Mouse (Mus musculus): ENCODE measurements at regions not wholly inside any gene's neighbourhood (a gene's known extent, or its start where the extent isn't known, plus 50 kb on each side); places are given as distances from the start of the nearest gene placed in this dataset.

- 34% methylated on average over 1 of the region's 1 CpGs for WGBS
Observed at GRCm38 (mm10) chr1:124997577-124997976, 437.9 kb downstream of the Actr3 start.

GRCm38 (mm10) chr1:124950849-124951248, 484.7 kb downstream of the Actr3 start:
- DNase-seq, result no peak

More at GRCm38 (mm10) chr1:124997577-124997976, 437.9 kb downstream of the Actr3 start:
- no peak for TF ChIP-seq CTCF (IDR thresholded peaks at IDR 0.05; ENCODE audit: insufficient read depth, low read length)
- no peak for TF ChIP-seq POLR2A (IDR thresholded peaks at IDR 0.05; ENCODE audit: borderline replicate concordance, extremely low read depth, low read depth, low read length)
- no peaks in the 10 kb centered on the region for H3K4me1 ChIP-seq (ENCODE audit: control insufficient read depth, insufficient read depth, low read length)
- no peak overlapping the region for H3K4me3 ChIP-seq (replicated peaks; ENCODE audit: extremely low read depth, low read depth, low read length)
- no peak for DNase-seq

DNA sequence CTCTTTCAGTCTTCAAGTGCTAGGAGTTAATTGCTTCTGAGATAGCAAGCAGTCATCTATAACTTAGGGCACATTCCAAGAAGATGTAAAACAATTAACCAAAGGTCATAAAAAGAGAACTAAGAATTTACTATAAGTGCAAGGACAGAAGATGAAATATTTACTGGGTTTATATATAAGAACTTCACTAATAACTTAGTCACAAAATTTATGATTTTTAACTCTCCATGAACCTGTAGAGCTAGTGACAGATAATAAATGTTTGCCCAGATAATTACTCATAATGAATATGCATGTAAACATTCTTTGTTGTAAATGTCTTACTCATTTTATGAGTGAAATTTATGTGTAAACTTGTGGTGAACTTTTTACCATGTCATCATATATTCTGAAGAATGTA, 531.2 kb downstream of the Actr3 start:
- TF ChIP-seq CTCF (IDR thresholded peaks at IDR 0.05; ENCODE audit: insufficient read depth, low read length), result no peak
- no peak for TF ChIP-seq POLR2A (IDR thresholded peaks at IDR 0.05; ENCODE audit: borderline replicate concordance, extremely low read depth, low read depth, low read length)
- Histone ChIP-seq H3K4me3 (replicated peaks; ENCODE audit: extremely low read depth, low read depth, low read length) (no peak overlapping the region), H3K4me1 (ENCODE audit: control insufficient read depth, insufficient read depth, low read length) (no peaks in the 10 kb centered on the region)
- DNase-seq, result no peak

More at GRCm38 (mm10) chr1:124950849-124951248, 484.7 kb downstream of the Actr3 start:
- TF ChIP-seq POLR2A (IDR thresholded peaks at IDR 0.05; ENCODE audit: borderline replicate concordance, extremely low read depth, low read depth, low read length) (no peak), CTCF (IDR thresholded peaks at IDR 0.05; ENCODE audit: insufficient read depth, low read length) (no peak)
- no peaks in the 10 kb centered on the region for H3K4me1 ChIP-seq (ENCODE audit: control insufficient read depth, insufficient read depth, low read length)
- no peak overlapping the region for H3K4me3 ChIP-seq (replicated peaks; ENCODE audit: extremely low read depth, low read depth, low read length)

DNA sequence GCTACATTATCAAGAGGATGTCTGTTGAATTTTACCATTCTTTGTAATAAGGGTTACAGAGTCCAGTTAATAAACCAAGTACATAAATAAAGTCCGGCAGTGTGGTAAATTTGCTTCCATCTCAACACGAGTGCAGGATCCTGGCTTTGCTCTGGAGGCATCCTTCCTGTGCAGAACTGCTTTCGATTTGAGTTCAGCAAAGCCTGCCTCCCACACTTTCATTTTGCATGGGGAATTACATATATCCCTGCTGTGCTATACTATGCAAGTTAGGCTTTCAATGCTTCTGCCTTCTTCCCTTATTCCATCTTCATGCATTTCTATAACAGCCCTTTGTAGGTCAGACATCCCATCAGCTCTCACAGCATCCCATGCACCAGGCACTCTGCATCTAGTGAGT, 564.4 kb downstream of the Actr3 start:
- H3K4me1 ChIP-seq (ENCODE audit: control insufficient read depth, insufficient read depth, low read length), result no peaks in the 10 kb centered on the region
- no peak overlapping the region for H3K4me3 ChIP-seq (replicated peaks; ENCODE audit: extremely low read depth, low read depth, low read length)
- TF ChIP-seq CTCF (IDR thresholded peaks at IDR 0.05; ENCODE audit: insufficient read depth, low read length) (no peak), POLR2A (IDR thresholded peaks at IDR 0.05; ENCODE audit: borderline replicate concordance, extremely low read depth, low read depth, low read length) (no peak)
- DNase-seq, result no peak
- 80% methylated on average over 3 of the region's 3 CpGs for whole genome bisulfite sequencing

- Histone ChIP-seq H3K4me3 (replicated peaks; ENCODE audit: extremely low read depth, low read depth, low read length) (no peak overlapping the region), H3K4me1 (ENCODE audit: control insufficient read depth, insufficient read depth, low read length) (no peaks in the 10 kb centered on the region)
- no peak for TF ChIP-seq POLR2A (IDR thresholded peaks at IDR 0.05; ENCODE audit: borderline replicate concordance, extremely low read depth, low read depth, low read length)
- TF ChIP-seq CTCF (IDR thresholded peaks at IDR 0.05; ENCODE audit: insufficient read depth, low read length), result no peak
- WGBS, result 70% methylated on average over 3 of the region's 3 CpGs
- DNase-seq, result no peak
Observed at GRCm38 (mm10) chr1:124866248-124866647, 569.3 kb downstream of the Actr3 start.

DNA sequence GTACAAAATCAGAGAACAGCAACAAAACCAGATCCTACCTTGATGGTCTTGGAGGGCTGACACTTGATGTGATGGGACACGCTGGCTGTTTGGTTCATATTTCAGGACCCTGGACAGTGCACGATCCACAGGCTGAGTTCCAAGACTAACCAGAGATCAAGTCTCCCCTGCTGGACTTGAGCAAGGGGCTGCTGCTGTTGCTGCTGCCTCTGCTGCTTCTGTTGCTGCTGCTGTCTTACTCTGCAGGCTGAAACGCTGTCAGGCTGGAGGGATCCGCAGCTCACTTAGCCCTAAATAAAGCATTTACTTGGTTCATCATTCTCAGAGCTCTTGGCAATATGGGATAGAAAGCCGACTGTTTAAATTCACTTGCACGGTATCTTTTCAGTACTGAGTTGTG, 589.8 kb downstream of the Actr3 start:
- TF ChIP-seq CTCF (IDR thresholded peaks at IDR 0.05; ENCODE audit: insufficient read depth, low read length) (no peak), POLR2A (IDR thresholded peaks at IDR 0.05; ENCODE audit: borderline replicate concordance, extremely low read depth, low read depth, low read length) (no peak)
- WGBS, result 51% methylated on average over 6 of the region's 6 CpGs
- Histone ChIP-seq H3K4me1 (ENCODE audit: control insufficient read depth, insufficient read depth, low read length) (no peaks in the 10 kb centered on the region), H3K4me3 (replicated peaks; ENCODE audit: extremely low read depth, low read depth, low read length) (no peak overlapping the region)
- DNase-seq, result no peak

DNA sequence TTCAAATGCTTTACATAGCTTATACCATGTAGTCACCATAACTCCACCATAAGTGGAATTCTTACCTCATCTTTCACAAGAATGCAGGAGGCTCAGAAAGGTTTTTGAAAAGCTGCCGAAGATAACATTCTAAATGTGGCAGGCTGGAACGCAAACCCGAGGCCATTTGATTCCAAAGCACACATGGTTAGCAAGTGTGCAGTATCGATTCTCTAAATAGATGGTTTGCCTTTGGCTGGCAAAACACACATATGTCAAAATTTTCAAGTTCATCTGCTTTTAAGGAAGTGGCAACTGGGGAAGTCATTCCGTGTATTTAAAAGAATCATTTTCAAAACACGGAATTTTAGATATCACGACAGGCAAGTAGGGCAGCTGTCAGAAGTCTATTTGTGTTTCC, 609.8 kb downstream of the Actr3 start:
- no peak for DNase-seq
- H3K4me3 ChIP-seq (replicated peaks; ENCODE audit: extremely low read depth, low read depth, low read length), result no peak overlapping the region
- TF ChIP-seq CTCF (IDR thresholded peaks at IDR 0.05; ENCODE audit: insufficient read depth, low read length) (no peak), POLR2A (IDR thresholded peaks at IDR 0.05; ENCODE audit: borderline replicate concordance, extremely low read depth, low read depth, low read length) (no peak)
- 84% methylated on average over 7 of the region's 7 CpGs for WGBS
- no peaks in the 10 kb centered on the region for H3K4me1 ChIP-seq (ENCODE audit: control insufficient read depth, insufficient read depth, low read length)

- DNase-seq, result no peak
- H3K4me1 ChIP-seq (ENCODE audit: control insufficient read depth, insufficient read depth, low read length), result no peaks in the 10 kb centered on the region
- WGBS, result 57% methylated on average over 2 of the region's 2 CpGs
- H3K4me3 ChIP-seq (replicated peaks; ENCODE audit: extremely low read depth, low read depth, low read length), result no peak overlapping the region
- TF ChIP-seq POLR2A (IDR thresholded peaks at IDR 0.05; ENCODE audit: borderline replicate concordance, extremely low read depth, low read depth, low read length) (no peak), CTCF (IDR thresholded peaks at IDR 0.05; ENCODE audit: insufficient read depth, low read length) (no peak)
Observed at GRCm38 (mm10) chr1:124793026-124793425, 642.5 kb downstream of the Actr3 start.

GRCm38 (mm10) chr1:124790646-124791045, 644.9 kb downstream of the Actr3 start:
- WGBS, result 66% methylated on average over 2 of the region's 2 CpGs
- H3K4me3 ChIP-seq (replicated peaks; ENCODE audit: extremely low read depth, low read depth, low read length), result no peak overlapping the region
- TF ChIP-seq POLR2A (IDR thresholded peaks at IDR 0.05; ENCODE audit: borderline replicate concordance, extremely low read depth, low read depth, low read length), result no peak
- no peak for TF ChIP-seq CTCF (IDR thresholded peaks at IDR 0.05; ENCODE audit: insufficient read depth, low read length)
- DNase-seq, result no peak
- H3K4me1 ChIP-seq (ENCODE audit: control insufficient read depth, insufficient read depth, low read length), result no peaks in the 10 kb centered on the region

GRCm38 (mm10) chr1:124790130-124790529, 645.4 kb downstream of the Actr3 start:
- Histone ChIP-seq H3K4me1 (ENCODE audit: control insufficient read depth, insufficient read depth, low read length) (no peaks in the 10 kb centered on the region), H3K4me3 (replicated peaks; ENCODE audit: extremely low read depth, low read depth, low read length) (no peak overlapping the region)
- WGBS, result 72% methylated on average over 3 of the region's 3 CpGs
- no peak for TF ChIP-seq POLR2A (IDR thresholded peaks at IDR 0.05; ENCODE audit: borderline replicate concordance, extremely low read depth, low read depth, low read length)
- no peak for TF ChIP-seq CTCF (IDR thresholded peaks at IDR 0.05; ENCODE audit: insufficient read depth, low read length)
- no peak for DNase-seq
